ENCODE assay signal across 1 mouse cellular context in genomic region chr3:88446471-88447123, GRCm38 (mm10).
TF ChIP-seq lines count a peak whose summit lies in the region.

No protein-coding gene starts in this region.

TF ChIP-seq in CH12.LX, 34 proteins besides CTCF, POLR2A, EP300 and RAD21 (continued from another document):
- no peak for TF ChIP-seq ZC3H11A (IDR thresholded peaks at IDR 0.05; ENCODE audit: low read depth, low read length)
- TF ChIP-seq MAX (IDR thresholded peaks at IDR 0.05; ENCODE audit: low read length), result no peak
- peak; percentile 33 for TF ChIP-seq JUND (conservative IDR thresholded peaks at IDR 0.05; ENCODE audit: low read depth, low read length)
- TF ChIP-seq NRF1 (IDR thresholded peaks at IDR 0.05; ENCODE audit: low read depth, low read length), result no peak
- no peak for TF ChIP-seq SMC3 (IDR thresholded peaks at IDR 0.05; ENCODE audit: low read depth, low read length)
